Mouse (Mus musculus): ENCODE measurements around the gene Grip1.

The Grip1 gene

GRCm38 (mm10) chr10:119756271-119756670 lies 302.6 kb downstream of the Grip1 start:
- DNase-seq (ENCODE audit: low read depth) = no peak

- DNase-seq (ENCODE audit: low read depth) = no peak
Measured at GRCm38 (mm10) chr10:119757219-119757618, 303.6 kb downstream of the Grip1 start.

GRCm38 (mm10) chr10:119761451-119762367 lies 308.1 kb downstream of the Grip1 start:
- DNase-seq (ENCODE audit: low read depth) = no peak

- DNase-seq (ENCODE audit: low read depth) = no peak
Measured at GRCm38 (mm10) chr10:119778871-119779270, 325.2 kb downstream of the Grip1 start.

- DNase-seq (ENCODE audit: low read depth) = no peak
Measured at GRCm38 (mm10) chr10:119779657-119780056, 326.0 kb downstream of the Grip1 start.

- no peak for DNase-seq (ENCODE audit: low read depth)
Measured at GRCm38 (mm10) chr10:119790507-119790906, 336.9 kb downstream of the Grip1 start.

- DNase-seq (ENCODE audit: low read depth) = no peak
Measured at GRCm38 (mm10) chr10:119802421-119802820, 348.8 kb downstream of the Grip1 start.

- DNase-seq (ENCODE audit: low read depth) = peak; percentile 32
Measured at GRCm38 (mm10) chr10:119803633-119804422, 350.2 kb downstream of the Grip1 start.

- DNase-seq (ENCODE audit: low read depth) = no peak
Measured at GRCm38 (mm10) chr10:119804423-119804814, 350.8 kb downstream of the Grip1 start.

- no peak for DNase-seq (ENCODE audit: low read depth)
Measured at GRCm38 (mm10) chr10:119805082-119805481, 351.5 kb downstream of the Grip1 start.

GRCm38 (mm10) chr10:119806151-119806550 lies 352.5 kb downstream of the Grip1 start:
- DNase-seq (ENCODE audit: low read depth) = no peak

- DNase-seq (ENCODE audit: low read depth) = no peak
Measured at GRCm38 (mm10) chr10:119808384-119808783, 354.8 kb downstream of the Grip1 start.

GRCm38 (mm10) chr10:119814087-119814486 lies 360.5 kb downstream of the Grip1 start:
- no peak for DNase-seq (ENCODE audit: low read depth)

- no peak for DNase-seq (ENCODE audit: low read depth)
Measured at GRCm38 (mm10) chr10:119816001-119816400, 362.4 kb downstream of the Grip1 start.

GRCm38 (mm10) chr10:119818381-119818780 lies 364.8 kb downstream of the Grip1 start:
- no peak for DNase-seq (ENCODE audit: low read depth)

GRCm38 (mm10) chr10:119819102-119819681 lies 365.6 kb downstream of the Grip1 start:
- no peak for DNase-seq (ENCODE audit: low read depth)

- no peak for DNase-seq (ENCODE audit: low read depth)
Measured at GRCm38 (mm10) chr10:119819740-119820139, 366.1 kb downstream of the Grip1 start.

GRCm38 (mm10) chr10:119820428-119820827 lies 366.8 kb downstream of the Grip1 start:
- no peak for DNase-seq (ENCODE audit: low read depth)

GRCm38 (mm10) chr10:119823691-119824090 lies 370.1 kb downstream of the Grip1 start:
- DNase-seq (ENCODE audit: low read depth) = no peak

- no peak for DNase-seq (ENCODE audit: low read depth)
Measured at GRCm38 (mm10) chr10:119824521-119824920, 370.9 kb downstream of the Grip1 start.

GRCm38 (mm10) chr10:119830388-119830956 lies 376.8 kb downstream of the Grip1 start:
- DNase-seq (ENCODE audit: low read depth) = no peak

GRCm38 (mm10) chr10:119831086-119831485 lies 377.5 kb downstream of the Grip1 start:
- no peak for DNase-seq (ENCODE audit: low read depth)

Measured in c-Kit-positive CD71-negative TER-119-negative erythroid progenitor cells, embryonic 14.5 days (primary cell).